Mouse (Mus musculus): ENCODE measurements at regions not wholly inside any gene's neighbourhood (a gene's known extent, or its start where the extent isn't known, plus 50 kb on each side); places are given as distances from the start of the nearest gene placed in this dataset.

GRCm38 (mm10) chr2:138120131-138120530, 136.2 kb upstream of the Btbd3 start:
- no peak for TF ChIP-seq CTCF (IDR thresholded peaks at IDR 0.05; ENCODE audit: extremely low read depth, insufficient read length, insufficient replicate concordance, low read depth, low read length)
- no peak for TF ChIP-seq POLR2A (IDR thresholded peaks at IDR 0.05; ENCODE audit: low read depth, low read length)
